Mouse (Mus musculus): Measurements from ENCODE around the gene Wipf1. TPM values are rescaled to one million over a fixed set of nuclear protein-coding genes. Genes with fewer than 3 reads are reported as not detected.

Gene Wipf1
- polyA plus RNA-seq, 1 experiment from 2014 or later = 8.2 TPM

DNA sequence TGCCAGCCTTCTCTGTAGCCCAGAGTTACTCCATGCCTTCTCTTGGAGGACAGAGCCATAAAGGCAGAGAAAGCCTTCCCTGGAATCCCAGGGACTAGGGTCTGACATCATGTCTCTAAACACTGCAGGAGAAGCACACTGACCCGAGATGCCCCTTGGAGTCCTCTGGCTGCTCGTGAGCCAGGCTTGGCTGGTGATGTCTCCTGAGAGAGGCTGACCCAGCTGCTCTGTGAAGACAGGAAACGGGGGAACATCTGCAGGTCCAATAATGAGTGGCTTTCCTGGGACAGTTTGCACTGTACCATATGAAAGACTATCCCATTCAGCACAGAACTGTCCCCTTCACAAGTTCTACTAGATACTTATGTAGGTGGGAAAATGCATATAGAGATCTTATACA is 69.4 kb downstream of the Wipf1 start:
- Histone ChIP-seq H3K27me3 (ENCODE audit: control insufficient read depth, insufficient read depth, low read length) (no peaks in the 10 kb centered on the region), H3K9me3 (ENCODE audit: control insufficient read depth, low read length) (no peaks in the 10 kb centered on the region), H3K4me3 (ENCODE audit: low read depth, low read length) (no peak overlapping the region), H3K4me1 (ENCODE audit: control insufficient read depth, insufficient read depth, low read length) (no peaks in the 10 kb centered on the region), H3K4me2 (no peak overlapping the region), H3K27ac (ENCODE audit: low read depth, low read length) (no peak overlapping the region), H3K9ac (ENCODE audit: low read length) (no peak overlapping the region), H3K36me3 (ENCODE audit: control insufficient read depth, insufficient read depth, low read length) (no peaks in the 10 kb centered on the region)
- DNase-seq (ENCODE audit: low spot score, missing footprints) (no peak), ATAC-seq (ENCODE audit: low FRiP score) (no peak)
- 60% methylated on average over 3 of the region's 3 CpGs for WGBS

DNA sequence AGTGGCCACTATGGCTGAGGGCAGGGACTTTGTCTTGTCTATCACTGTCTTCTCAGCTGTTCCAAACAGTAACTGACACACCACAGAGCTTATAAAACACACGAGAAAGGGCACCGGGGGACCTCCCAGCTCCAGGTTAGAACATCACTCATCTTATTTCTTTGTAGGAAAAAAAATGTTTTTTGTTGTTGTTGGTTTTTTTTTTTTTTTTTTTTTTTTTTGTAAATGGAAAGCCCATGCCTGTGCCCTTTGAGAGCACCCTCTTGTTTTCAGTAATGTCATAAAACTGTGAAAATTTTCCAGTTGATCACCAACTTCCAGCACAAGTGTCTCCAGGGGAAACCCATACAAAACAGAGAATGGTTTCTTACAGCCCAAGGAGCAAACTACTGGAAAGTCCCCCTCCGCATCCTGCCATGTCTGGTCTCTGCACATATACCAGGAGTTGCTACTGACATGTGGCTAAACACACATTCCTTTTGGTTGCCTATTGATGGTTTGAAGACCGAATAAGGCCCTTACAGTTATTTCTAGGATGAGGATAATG is 69.9 kb downstream of the Wipf1 start:
- H3K4me1 ChIP-seq (ENCODE audit: control insufficient read depth, insufficient read depth, low read length) = no peaks in the 10 kb centered on the region
- H3K4me2 ChIP-seq = no peak overlapping the region
- H3K27ac ChIP-seq (ENCODE audit: low read depth, low read length) = no peak overlapping the region
- 90% methylated on average over 4 of the region's 4 CpGs for WGBS
- no peak for DNase-seq (ENCODE audit: low spot score, missing footprints)
- H3K4me3 ChIP-seq (ENCODE audit: low read depth, low read length) = no peak overlapping the region
- ATAC-seq (ENCODE audit: low FRiP score) = no peak
- H3K9ac ChIP-seq (ENCODE audit: low read length) = no peak overlapping the region
- H3K36me3 ChIP-seq (ENCODE audit: control insufficient read depth, insufficient read depth, low read length) = no peaks in the 10 kb centered on the region
- H3K27me3 ChIP-seq (ENCODE audit: control insufficient read depth, insufficient read depth, low read length) = no peaks in the 10 kb centered on the region
- H3K9me3 ChIP-seq (ENCODE audit: control insufficient read depth, low read length) = no peaks in the 10 kb centered on the region

DNA sequence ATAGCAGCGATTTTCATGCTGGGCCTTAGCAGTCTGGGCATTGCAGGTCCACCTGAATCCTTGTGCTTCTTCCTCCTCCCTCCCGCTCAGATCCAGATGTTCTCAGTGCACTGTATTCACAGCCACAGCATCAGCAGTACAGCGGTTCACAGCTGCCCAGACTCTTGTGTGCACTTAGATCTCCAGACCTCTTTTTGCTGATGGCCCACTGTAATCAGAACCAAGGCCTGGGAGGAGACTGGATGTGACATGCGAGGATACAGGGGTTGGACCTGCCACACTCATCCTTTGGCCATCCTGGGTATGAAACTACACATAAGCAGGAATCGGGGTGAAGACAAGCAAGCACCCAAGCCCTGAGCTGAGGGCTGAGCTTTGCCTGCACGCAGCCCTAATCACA is 72.6 kb downstream of the Wipf1 start:
- no peaks in the 10 kb centered on the region for H3K9me3 ChIP-seq (ENCODE audit: control insufficient read depth, low read length)
- no peak for ATAC-seq (ENCODE audit: low FRiP score)
- no peak overlapping the region for H3K27ac ChIP-seq (ENCODE audit: low read depth, low read length)
- no peak overlapping the region for H3K9ac ChIP-seq (ENCODE audit: low read length)
- H3K4me2 ChIP-seq = no peak overlapping the region
- no peaks in the 10 kb centered on the region for H3K36me3 ChIP-seq (ENCODE audit: control insufficient read depth, insufficient read depth, low read length)
- no peaks in the 10 kb centered on the region for H3K4me1 ChIP-seq (ENCODE audit: control insufficient read depth, insufficient read depth, low read length)
- H3K4me3 ChIP-seq (ENCODE audit: low read depth, low read length) = no peak overlapping the region
- DNase-seq (ENCODE audit: low spot score, missing footprints) = no peak
- H3K27me3 ChIP-seq (ENCODE audit: control insufficient read depth, insufficient read depth, low read length) = no peaks in the 10 kb centered on the region
- WGBS = 88% methylated on average over 6 of the region's 6 CpGs

DNA sequence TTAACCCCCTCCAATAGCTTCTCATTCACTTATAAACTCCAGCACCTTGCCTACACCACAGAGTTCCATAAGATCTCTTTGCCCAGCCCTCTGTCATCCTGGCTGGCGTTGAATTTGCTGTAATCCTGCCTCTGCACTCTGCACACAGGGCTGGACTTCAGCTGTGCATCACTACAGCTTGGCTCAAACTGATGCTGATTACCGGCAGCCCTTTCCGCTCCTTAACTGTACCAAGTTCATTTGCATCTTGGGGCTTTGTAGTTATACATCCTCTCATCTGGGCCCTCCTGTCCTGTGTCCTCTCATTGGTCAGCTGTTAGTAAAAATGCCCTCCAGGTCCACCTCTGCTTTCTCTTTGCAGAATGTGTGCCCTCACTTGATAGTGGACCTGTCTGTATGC is 73.4 kb downstream of the Wipf1 start:
- H3K4me1 ChIP-seq (ENCODE audit: control insufficient read depth, insufficient read depth, low read length) = no peaks in the 10 kb centered on the region
- no peak for ATAC-seq (ENCODE audit: low FRiP score)

DNA sequence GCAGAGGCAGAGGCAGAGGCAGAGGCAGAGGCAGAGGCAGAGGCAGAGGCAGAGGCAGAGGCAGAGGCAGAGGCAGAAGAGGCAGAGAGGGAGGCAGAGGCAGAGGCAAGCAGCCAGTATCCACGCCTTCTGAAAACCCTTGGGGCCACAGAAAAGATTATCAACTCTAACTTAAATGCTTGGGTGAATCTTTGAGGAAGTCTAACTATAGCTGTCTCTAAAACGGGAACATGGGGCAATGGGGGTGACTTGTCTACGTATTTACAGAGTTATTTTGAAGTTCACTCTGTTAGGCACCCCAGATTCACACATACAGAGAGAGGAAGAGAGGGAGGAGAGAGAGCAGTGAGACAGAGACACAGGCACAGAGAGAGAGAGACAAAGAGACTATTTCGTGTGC is 74.0 kb downstream of the Wipf1 start:
- Histone ChIP-seq H3K36me3 (ENCODE audit: control insufficient read depth, insufficient read depth, low read length) (no peaks in the 10 kb centered on the region), H3K27ac (ENCODE audit: low read depth, low read length) (no peak overlapping the region), H3K27me3 (ENCODE audit: control insufficient read depth, insufficient read depth, low read length) (no peaks in the 10 kb centered on the region), H3K4me3 (ENCODE audit: low read depth, low read length) (no peak overlapping the region), H3K9me3 (ENCODE audit: control insufficient read depth, low read length) (no peaks in the 10 kb centered on the region), H3K4me1 (ENCODE audit: control insufficient read depth, insufficient read depth, low read length) (no peaks in the 10 kb centered on the region), H3K4me2 (no peak overlapping the region), H3K9ac (ENCODE audit: low read length) (no peak overlapping the region)
- ATAC-seq (ENCODE audit: low FRiP score) (no peak), DNase-seq (ENCODE audit: low spot score, missing footprints) (no peak)
- WGBS = 83% methylated on average over 4 of the region's 4 CpGs

More for the DNA sequence above, 73.4 kb downstream of the Wipf1 start:
- H3K27ac ChIP-seq (ENCODE audit: low read depth, low read length) = no peak overlapping the region
- H3K27me3 ChIP-seq (ENCODE audit: control insufficient read depth, insufficient read depth, low read length) = no peaks in the 10 kb centered on the region
- WGBS = 89% methylated on average over 3 of the region's 3 CpGs
- no peaks in the 10 kb centered on the region for H3K36me3 ChIP-seq (ENCODE audit: control insufficient read depth, insufficient read depth, low read length)
- no peak overlapping the region for H3K4me3 ChIP-seq (ENCODE audit: low read depth, low read length)
- no peak overlapping the region for H3K9ac ChIP-seq (ENCODE audit: low read length)
- H3K9me3 ChIP-seq (ENCODE audit: control insufficient read depth, low read length) = no peaks in the 10 kb centered on the region
- DNase-seq (ENCODE audit: low spot score, missing footprints) = no peak
- no peak overlapping the region for H3K4me2 ChIP-seq

DNA sequence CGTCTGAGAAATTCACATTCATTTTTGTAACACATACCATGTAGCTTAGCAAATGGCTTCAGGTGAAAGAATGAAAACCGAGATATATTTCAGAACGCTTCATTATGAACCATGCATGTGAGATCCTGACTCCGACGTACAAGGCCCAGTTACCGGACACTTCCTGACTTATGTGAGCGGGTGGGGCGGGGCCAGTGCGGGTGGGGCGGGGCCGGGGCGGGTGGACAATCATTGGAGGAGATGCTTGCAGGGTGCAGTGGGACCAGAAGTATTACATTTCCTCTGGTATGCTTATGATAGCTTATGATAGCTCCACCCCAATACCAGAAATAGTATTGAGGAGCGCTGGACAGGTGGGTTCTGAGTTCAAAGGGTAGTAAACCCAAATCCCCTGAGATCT is 74.9 kb downstream of the Wipf1 start:
- H3K4me3 ChIP-seq (ENCODE audit: low read depth, low read length) = no peak overlapping the region
- H3K27me3 ChIP-seq (ENCODE audit: control insufficient read depth, insufficient read depth, low read length) = no peaks in the 10 kb centered on the region
- no peak overlapping the region for H3K27ac ChIP-seq (ENCODE audit: low read depth, low read length)
- ATAC-seq (ENCODE audit: low FRiP score) (no peak), DNase-seq (ENCODE audit: low spot score, missing footprints) (no peak)
- H3K9ac ChIP-seq (ENCODE audit: low read length) = no peak overlapping the region
- H3K4me2 ChIP-seq = no peak overlapping the region
- H3K9me3 ChIP-seq (ENCODE audit: control insufficient read depth, low read length) = no peaks in the 10 kb centered on the region
- H3K4me1 ChIP-seq (ENCODE audit: control insufficient read depth, insufficient read depth, low read length) = peaks cover 3% of the 10 kb centered on the region; the same call in 1 of the 2 replicates
- no peaks in the 10 kb centered on the region for H3K36me3 ChIP-seq (ENCODE audit: control insufficient read depth, insufficient read depth, low read length)
- 95% methylated on average over 13 of the region's 13 CpGs for WGBS

DNA sequence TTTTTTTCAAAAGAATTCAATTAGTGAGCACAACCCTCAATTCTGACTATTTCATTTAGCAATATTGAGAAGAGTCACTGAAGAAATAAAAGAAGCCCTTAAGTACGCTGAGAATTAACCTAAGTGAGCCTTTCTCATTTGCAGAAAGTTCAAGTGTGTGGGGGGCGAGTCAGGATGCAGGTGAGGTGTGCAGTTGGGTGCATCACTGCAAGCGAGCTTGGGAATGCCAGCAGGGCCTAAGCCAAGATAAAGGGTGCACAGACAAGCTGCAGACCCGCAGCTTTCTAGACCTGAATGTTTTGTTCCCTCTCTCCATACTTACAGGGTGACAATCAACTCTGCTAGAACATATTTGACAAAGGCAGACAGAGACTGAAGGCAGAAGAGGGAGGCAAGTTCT is 75.3 kb downstream of the Wipf1 start:
- H3K4me3 ChIP-seq (ENCODE audit: low read depth, low read length) = no peak overlapping the region
- ATAC-seq (ENCODE audit: low FRiP score) (no peak), DNase-seq (ENCODE audit: low spot score, missing footprints) (no peak)
- no peaks in the 10 kb centered on the region for H3K36me3 ChIP-seq (ENCODE audit: control insufficient read depth, insufficient read depth, low read length)
- H3K27ac ChIP-seq (ENCODE audit: low read depth, low read length) = no peak overlapping the region
- no peaks in the 10 kb centered on the region for H3K9me3 ChIP-seq (ENCODE audit: control insufficient read depth, low read length)
- WGBS = 84% methylated on average over 4 of the region's 4 CpGs
- no peak overlapping the region for H3K9ac ChIP-seq (ENCODE audit: low read length)
- no peaks in the 10 kb centered on the region for H3K27me3 ChIP-seq (ENCODE audit: control insufficient read depth, insufficient read depth, low read length)
- H3K4me2 ChIP-seq = no peak overlapping the region
- peaks cover 3% of the 10 kb centered on the region; the same call in 1 of the 2 replicates for H3K4me1 ChIP-seq (ENCODE audit: control insufficient read depth, insufficient read depth, low read length)

DNA sequence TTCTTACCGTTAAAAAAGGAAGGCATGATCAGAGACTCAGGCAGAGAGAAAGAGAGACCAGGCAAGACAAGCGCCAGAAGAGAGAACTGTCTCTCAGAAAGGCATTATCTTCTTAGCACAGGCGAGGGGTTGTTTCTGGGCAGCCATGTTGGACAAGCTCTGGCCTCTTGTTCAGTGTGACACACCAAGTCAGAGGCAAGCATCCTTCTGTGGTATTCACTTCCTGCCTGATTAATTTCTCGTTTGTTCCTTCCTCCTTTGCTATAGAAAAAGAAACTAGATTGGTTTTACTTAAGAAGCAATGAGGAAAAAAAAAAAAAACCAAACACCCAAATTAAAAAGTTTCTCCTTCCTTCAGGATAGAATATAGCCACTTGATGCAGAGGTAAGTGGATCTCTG is 75.8 kb downstream of the Wipf1 start:
- no peaks in the 10 kb centered on the region for H3K36me3 ChIP-seq (ENCODE audit: control insufficient read depth, insufficient read depth, low read length)
- H3K27me3 ChIP-seq (ENCODE audit: control insufficient read depth, insufficient read depth, low read length) = no peaks in the 10 kb centered on the region
- H3K9ac ChIP-seq (ENCODE audit: low read length) = no peak overlapping the region
- no peaks in the 10 kb centered on the region for H3K9me3 ChIP-seq (ENCODE audit: control insufficient read depth, low read length)
- DNase-seq (ENCODE audit: low spot score, missing footprints) (no peak), ATAC-seq (ENCODE audit: low FRiP score) (no peak)
- no peak overlapping the region for H3K27ac ChIP-seq (ENCODE audit: low read depth, low read length)
- H3K4me3 ChIP-seq (ENCODE audit: low read depth, low read length) = no peak overlapping the region
- H3K4me2 ChIP-seq = no peak overlapping the region
- WGBS = 85% methylated on average over 4 of the region's 4 CpGs
- H3K4me1 ChIP-seq (ENCODE audit: control insufficient read depth, insufficient read depth, low read length) = peaks cover 3% of the 10 kb centered on the region; the same call in 1 of the 2 replicates

DNA sequence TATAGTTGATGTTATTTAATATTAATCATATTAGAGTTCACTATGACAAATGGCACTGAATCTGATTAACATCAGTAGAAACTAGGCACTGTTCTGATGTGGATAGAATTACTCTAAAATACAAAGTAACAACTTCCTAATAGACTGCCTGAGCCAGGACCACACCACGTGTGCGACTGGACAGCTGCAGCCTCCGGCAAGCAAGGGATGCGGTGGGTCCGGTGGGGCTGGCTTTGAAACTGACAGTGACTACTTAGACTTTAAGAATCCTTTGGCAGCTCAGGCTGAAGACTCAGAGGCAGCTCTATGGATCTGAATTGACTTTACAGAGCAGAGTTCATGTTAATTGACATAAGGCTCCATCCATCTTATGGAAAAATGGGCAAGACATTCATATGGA is 76.4 kb downstream of the Wipf1 start:
- no peaks in the 10 kb centered on the region for H3K36me3 ChIP-seq (ENCODE audit: control insufficient read depth, insufficient read depth, low read length)
- no peak overlapping the region for H3K9ac ChIP-seq (ENCODE audit: low read length)
- ATAC-seq (ENCODE audit: low FRiP score) (no peak), DNase-seq (ENCODE audit: low spot score, missing footprints) (no peak)
- WGBS = 85% methylated on average over 5 of the region's 5 CpGs
- H3K4me3 ChIP-seq (ENCODE audit: low read depth, low read length) = no peak overlapping the region
- H3K27ac ChIP-seq (ENCODE audit: low read depth, low read length) = no peak overlapping the region
- H3K4me2 ChIP-seq = no peak overlapping the region
- H3K4me1 ChIP-seq (ENCODE audit: control insufficient read depth, insufficient read depth, low read length) = peaks cover 3% of the 10 kb centered on the region; the same call in 1 of the 2 replicates
- no peaks in the 10 kb centered on the region for H3K27me3 ChIP-seq (ENCODE audit: control insufficient read depth, insufficient read depth, low read length)
- H3K9me3 ChIP-seq (ENCODE audit: control insufficient read depth, low read length) = no peaks in the 10 kb centered on the region
